Mouse (Mus musculus): ENCODE measurements around the gene 1700056E22Rik.

Gene 1700056E22Rik

GRCm38 (mm10) chr1:184019042-184019721 is 14.9 kb downstream of the 1700056E22Rik start:
- DNase-seq (ENCODE audit: low spot score in 2 of 2), result no peak

DNA sequence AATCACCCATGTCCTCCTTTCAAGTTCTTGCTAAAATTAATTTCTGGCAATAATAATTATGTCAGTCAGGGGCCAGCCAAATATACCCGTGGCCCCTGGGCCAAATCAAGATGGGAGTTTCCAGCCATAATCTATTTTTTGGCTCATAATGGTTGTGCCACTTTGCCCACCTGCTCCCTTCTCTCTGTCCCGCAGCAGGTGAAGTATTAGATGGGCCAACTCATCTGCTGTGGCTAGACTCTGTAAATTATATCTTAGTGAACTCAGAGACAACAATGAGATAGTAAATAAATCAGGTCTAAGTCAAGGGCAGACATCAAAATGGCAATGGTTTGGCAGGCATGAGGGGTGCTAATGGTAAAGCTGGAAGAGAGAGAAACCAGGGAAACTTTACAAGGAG is 16.5 kb downstream of the 1700056E22Rik start:
- DNase-seq (ENCODE audit: low spot score in 2 of 2), result no peak

DNA sequence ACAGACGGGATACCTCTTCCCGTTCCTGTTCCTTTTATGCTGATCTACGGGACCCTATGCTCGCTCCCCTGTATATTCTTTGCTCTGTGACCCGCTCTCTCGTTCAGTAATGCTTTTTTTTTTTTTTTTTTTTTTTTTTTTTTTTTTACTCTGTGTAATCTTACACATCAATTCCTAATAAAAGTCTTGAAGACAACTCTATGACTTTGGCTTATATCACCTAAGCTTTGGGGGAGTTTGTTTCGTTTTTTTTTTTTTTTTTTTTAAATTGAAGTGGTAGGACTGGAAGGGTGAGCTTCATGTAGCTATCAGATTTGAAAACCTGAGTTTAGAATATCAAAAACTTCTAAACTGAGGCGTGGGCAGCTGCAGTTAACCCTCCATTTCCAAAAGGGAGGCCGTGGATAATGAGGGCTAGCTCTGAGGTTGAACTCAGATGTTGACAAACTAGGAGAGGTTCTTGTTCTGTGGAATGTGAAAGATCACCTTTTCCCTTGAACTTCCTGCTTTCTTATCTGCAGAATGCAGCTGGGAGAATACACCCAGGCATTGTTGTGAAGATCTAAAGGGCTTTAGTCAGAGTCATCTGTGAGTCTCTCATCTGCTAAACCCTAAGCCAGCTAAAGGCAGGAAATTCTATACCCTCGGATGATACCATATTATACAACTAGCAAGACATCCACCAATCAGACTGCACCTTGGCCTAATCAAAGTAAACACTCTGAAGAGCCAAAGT is 17.9 kb downstream of the 1700056E22Rik start:
- no peak for DNase-seq (ENCODE audit: low spot score in 2 of 2)

DNA sequence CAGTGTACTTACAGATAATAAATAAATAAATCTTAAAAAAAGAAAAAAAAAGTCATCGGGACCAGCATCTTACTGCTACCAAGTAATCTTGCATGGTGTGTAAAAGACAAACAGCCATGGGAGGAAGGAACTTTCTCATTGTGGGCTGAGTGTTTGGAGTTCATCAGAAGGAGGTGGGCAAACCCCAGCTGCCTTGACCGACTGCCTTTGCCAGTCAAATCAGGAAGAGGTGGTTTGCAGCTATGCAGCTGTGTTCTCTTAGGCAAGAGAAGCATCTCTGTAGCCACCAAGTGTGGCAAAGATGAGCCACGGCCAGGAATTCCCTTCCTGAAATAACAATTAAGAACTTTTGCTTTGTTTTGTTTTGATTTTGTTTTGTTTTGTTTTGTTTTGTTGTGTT is 20.0 kb downstream of the 1700056E22Rik start:
- DNase-seq (ENCODE audit: low spot score in 2 of 2), result no peak

DNA sequence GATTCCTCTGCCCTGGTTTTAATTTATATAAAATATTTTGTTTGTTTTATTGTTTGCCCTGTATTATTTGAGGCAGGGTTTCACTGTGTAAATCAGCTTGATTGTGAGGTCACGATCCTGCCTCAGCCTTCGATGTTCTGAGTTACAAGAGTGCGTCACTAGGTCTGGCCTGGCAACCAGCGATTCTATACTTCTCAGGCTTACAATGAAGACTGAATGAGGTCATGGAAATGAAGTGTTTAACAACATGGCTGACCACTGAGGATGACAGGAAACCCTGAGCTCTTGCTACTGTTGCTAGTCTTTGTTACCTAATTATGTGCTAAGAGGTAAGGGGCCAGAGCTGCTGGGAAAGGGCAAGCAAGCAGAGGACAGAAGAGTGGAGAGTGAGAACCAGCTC is 21.0 kb downstream of the 1700056E22Rik start, which contains the start of gene Dusp10:
Dusp10 (plus strand) TSS at position 197 of the 400 bp plus-strand sequence.
- DNase-seq (ENCODE audit: low spot score in 2 of 2), result no peak

- DNase-seq (ENCODE audit: low spot score in 2 of 2), result no peak
These were observed 22.8 kb downstream of the 1700056E22Rik start for GRCm38 (mm10) chr1:184011311-184011710.

DNA sequence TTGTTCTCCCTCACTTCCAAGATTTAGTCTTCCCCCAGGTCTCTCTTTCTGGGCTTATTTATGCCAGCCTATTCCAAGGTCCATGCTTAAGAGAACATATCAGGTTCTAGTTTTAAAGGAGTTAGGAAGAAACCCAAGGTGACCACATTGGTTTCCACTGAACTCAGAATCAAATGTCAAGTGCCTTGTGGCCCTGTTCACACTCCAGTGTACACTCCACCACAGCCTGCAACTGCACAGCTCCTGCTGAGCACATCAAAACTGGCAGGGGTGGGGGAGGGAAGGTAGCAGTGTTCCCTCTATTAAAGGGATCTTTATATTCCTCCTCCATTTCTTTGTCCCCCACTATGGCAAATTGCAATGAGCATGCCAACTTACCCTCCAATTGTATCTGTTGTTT is 28.0 kb downstream of the 1700056E22Rik start:
- DNase-seq (ENCODE audit: low spot score in 2 of 2), result no peak

- DNase-seq (ENCODE audit: low spot score in 2 of 2), result no peak
These were observed 28.6 kb downstream of the 1700056E22Rik start for GRCm38 (mm10) chr1:184005315-184006058.

- DNase-seq (ENCODE audit: low spot score in 2 of 2), result no peak
These were observed 29.8 kb downstream of the 1700056E22Rik start for GRCm38 (mm10) chr1:184004311-184004710.

GRCm38 (mm10) chr1:184002470-184002869 is 31.6 kb downstream of the 1700056E22Rik start:
- no peak for DNase-seq (ENCODE audit: low spot score in 2 of 2)

DNA sequence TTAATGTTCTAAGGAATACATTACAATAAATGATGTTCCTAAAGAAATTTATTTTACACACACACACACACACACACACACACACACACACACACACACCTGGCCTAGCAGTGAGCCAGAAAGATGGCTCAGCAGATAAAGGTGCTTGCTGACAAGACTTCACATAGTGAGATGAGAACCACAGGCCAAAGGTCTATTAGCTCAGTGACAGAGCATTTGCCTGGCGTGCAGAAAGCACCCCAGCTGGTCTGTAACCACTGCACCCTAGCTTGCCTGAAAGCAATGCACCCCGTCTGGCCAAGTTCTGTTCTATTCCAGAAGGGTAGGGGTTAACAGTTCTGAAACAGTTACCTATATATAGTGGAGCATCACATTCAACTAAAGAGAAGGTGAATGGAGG is 36.9 kb downstream of the 1700056E22Rik start:
- DNase-seq (ENCODE audit: low spot score in 2 of 2), result no peak

GRCm38 (mm10) chr1:183991921-183992320 is 42.2 kb downstream of the 1700056E22Rik start:
- no peak for DNase-seq (ENCODE audit: low spot score in 2 of 2)

GRCm38 (mm10) chr1:183987711-183988245 is 46.3 kb downstream of the 1700056E22Rik start:
- DNase-seq (ENCODE audit: low spot score in 2 of 2), result no peak

Data from frontal cortex, postnatal 25 days (tissue).